Mouse (Mus musculus) CH12.LX (cell line): ENCODE results near the gene Jmy. TPM values are rescaled to one million over a fixed set of nuclear protein-coding genes. Genes with fewer than 3 reads are reported as not detected.

ENCODE experiments used
- DNase-seq: peaks from one replicate; pipeline ENCODE4 v3.0.0-alpha.2; 2013; ENCODE audit errors: extremely low read depth
- H3K27ac ChIP-seq: 2 replicates; pipeline ENCODE4 v1.5.1; 2012; ENCODE audit warnings: low read depth, mild to moderate bottlenecking, control low read depth, moderate library complexity; ENCODE audit not compliant: insufficient read depth
- H3K27me3 ChIP-seq: replicated peaks from 2 replicates; pipeline ENCODE3; 2012; ENCODE audit warnings: inconsistent platforms
- H3K36me3 ChIP-seq, 2 experiments: replicated peaks in 1 of 2; 2 replicates each; pipeline versions ENCODE3 to v1.6.1; 2012; ENCODE audit warnings: inconsistent platforms in 1 of 2, low read length in 1 of 2, mild to moderate bottlenecking in 1 of 2, mixed read lengths in 1 of 2, moderate library complexity in 1 of 2; ENCODE audit not compliant: control insufficient read depth in 1 of 2, insufficient read depth in 1 of 2
- H3K4me1 ChIP-seq, 2 experiments: 2 replicates each; pipeline ENCODE4 v1.6.1; 2012; ENCODE audit warnings: inconsistent platforms in 1 of 2, moderate library complexity in 1 of 2; ENCODE audit not compliant: insufficient read depth in 2 of 2, control insufficient read depth in 1 of 2
- H3K4me2 ChIP-seq: 2 replicates; pipeline ENCODE4 v1.6.1; 2012; ENCODE audit warnings: low read depth, mild to moderate bottlenecking, control low read depth; ENCODE audit not compliant: poor library complexity, insufficient read depth, severe bottlenecking
- H3K4me3 ChIP-seq, 3 experiments: fragments of 150-350 bp in 1 of 3; sonication (generic) in 1 of 3; replicated peaks in 1 of 3; 2 replicates each; pipeline versions ENCODE3 to v1.5.1; 2011 to 2012; ENCODE audit warnings: low read depth in 2 of 3, low read length in 2 of 3, mild to moderate bottlenecking in 2 of 3, moderate library complexity in 2 of 3, control low read depth in 1 of 3, improper control_type of control experiment in 1 of 3, inconsistent platforms in 1 of 3, mixed read lengths in 1 of 3; ENCODE audit not compliant: poor library complexity in 1 of 3
- H3K79me2 ChIP-seq: replicated peaks from 2 replicates; pipeline ENCODE4 v1.6.1; 2012; ENCODE audit warnings: mild to moderate bottlenecking, moderate library complexity; ENCODE audit not compliant: control insufficient read depth, poor library complexity, insufficient read depth, severe bottlenecking; ENCODE audit errors: extremely low read depth
- H3K9ac ChIP-seq: 2 replicates; pipeline ENCODE4 v1.6.1; 2012; ENCODE audit warnings: low read depth, mild to moderate bottlenecking, control low read depth, moderate library complexity; ENCODE audit not compliant: insufficient read depth
- H3K9me3 ChIP-seq: replicated peaks from 2 replicates; pipeline ENCODE3; 2012; ENCODE audit warnings: low read length, inconsistent platforms, mixed read lengths
- BHLHE40 ChIP-seq: IDR thresholded peaks from 2 replicates; pipeline ENCODE4 v1.6.1; 2011; ENCODE audit warnings: mild to moderate bottlenecking, low read depth, low read length, improper control_type of control experiment
- ELF1 ChIP-seq: IDR thresholded peaks from 2 replicates; pipeline ENCODE4 v1.6.1; 2014; ENCODE audit warnings: low read depth, mild to moderate bottlenecking, inconsistent platforms, low read length, improper control_type of control experiment
- EP300 ChIP-seq: IDR thresholded peaks from 2 replicates; pipeline ENCODE4 v1.6.1; 2011; ENCODE audit warnings: low read length, improper control_type of control experiment
- HCFC1 ChIP-seq: IDR thresholded peaks from 2 replicates; pipeline ENCODE4 v1.6.1; 2012; ENCODE audit warnings: low read depth, mild to moderate bottlenecking, inconsistent platforms, low read length, improper control_type of control experiment
- IRF4 ChIP-seq: IDR thresholded peaks from 2 replicates; pipeline ENCODE4 v1.6.1; 2014; ENCODE audit warnings: low read depth, mild to moderate bottlenecking, inconsistent platforms, low read length, improper control_type of control experiment
- MAZ ChIP-seq: IDR thresholded peaks from 2 replicates; pipeline ENCODE4 v1.6.1; 2012; ENCODE audit warnings: low read depth, mild to moderate bottlenecking, inconsistent platforms, low read length, improper control_type of control experiment, moderate library complexity
- MXI1 ChIP-seq: IDR thresholded peaks from 2 replicates; pipeline ENCODE4 v1.6.1; 2011; ENCODE audit warnings: mild to moderate bottlenecking, low read depth, low read length, improper control_type of control experiment
- MYC ChIP-seq: IDR thresholded peaks from 2 replicates; pipeline ENCODE4 v1.6.1; 2011; ENCODE audit warnings: low read depth, mild to moderate bottlenecking, improper control_type of control experiment, low read length
- NELFE ChIP-seq: IDR thresholded peaks from 2 replicates; pipeline ENCODE4 v1.6.1; 2011; ENCODE audit warnings: low read depth, low read length, improper control_type of control experiment
- PAX5 ChIP-seq: IDR thresholded peaks from 2 replicates; pipeline ENCODE4 v1.6.1; 2012; ENCODE audit warnings: low read length, inconsistent platforms, mixed read lengths
- POLR2A ChIP-seq: IDR thresholded peaks from 2 replicates; pipeline ENCODE4 v1.6.1; 2011; ENCODE audit warnings: low read depth, mild to moderate bottlenecking, improper control_type of control experiment, low read length
- POLR2AphosphoS2 ChIP-seq: IDR thresholded peaks from 2 replicates; pipeline ENCODE4 v1.6.1; 2011; ENCODE audit warnings: low read depth, low read length, improper control_type of control experiment
- RCOR1 ChIP-seq: conservative IDR thresholded peaks from 2 replicates; pipeline ENCODE4 v1.6.1; 2012; ENCODE audit warnings: low read depth, mild to moderate bottlenecking, inconsistent platforms, low read length, improper control_type of control experiment
- SIN3A ChIP-seq: IDR thresholded peaks from 2 replicates; pipeline ENCODE4 v1.6.1; 2012; ENCODE audit warnings: low read length, improper control_type of control experiment, inconsistent platforms
- TBP ChIP-seq: conservative IDR thresholded peaks from 2 replicates; pipeline ENCODE4 v1.6.1; 2011; ENCODE audit warnings: low read depth, low read length, improper control_type of control experiment
- TCF12 ChIP-seq: IDR thresholded peaks from 2 replicates; pipeline ENCODE4 v1.6.1; 2014; ENCODE audit warnings: low read depth, mild to moderate bottlenecking, inconsistent platforms, low read length, improper control_type of control experiment
- ZKSCAN1 ChIP-seq: IDR thresholded peaks from 2 replicates; pipeline ENCODE4 v1.6.1; 2012; ENCODE audit warnings: low read depth, inconsistent platforms, low read length, improper control_type of control experiment, borderline replicate concordance
- dilution Hi-C: fragments of 300-500 bp; cut with MboI; formaldehyde crosslinking; loops from 2 replicates; pipeline ENCODE4 v1.14.3; 2020; ENCODE audit warnings: low sequenced_read_pairs; ENCODE audit not compliant: extremely low pct_unique_long_range_greater_than_20kb, extremely low pct_ligation_motif_present
- in situ Hi-C: fragments of 300-500 bp; cut with MboI; formaldehyde crosslinking; loops from 3 replicates; pipeline ENCODE4 v1.14.3; 2019; ENCODE audit warnings: low sequenced_read_pairs, low pct_ligation_motif_present, low pct_unique_long_range_greater_than_20kb, mixed read lengths
- polyA plus RNA-seq: library from polyadenylated mRNA; unstranded; fragments of >175 nt; gene quantifications from 2 replicates; pipeline ENCODE4 v1.2.1, GENCODE M21; 2012; ENCODE audit warnings: low read depth; ENCODE audit not compliant: insufficient read length
- total RNA-seq, 2 experiments: library from RNA; depleted of rRNA; stranded (reverse); fragments of 300-350 nt in 1 of 2; fragments of >200 nt in 1 of 2; gene quantifications; 2 replicates each; pipeline ENCODE4 v1.2.3; 2012 to 2014

Jmy gene
- total and polyA plus RNA-seq, 3 experiments, result 2.4 to 3.3 (median 3.3) TPM

DNA sequence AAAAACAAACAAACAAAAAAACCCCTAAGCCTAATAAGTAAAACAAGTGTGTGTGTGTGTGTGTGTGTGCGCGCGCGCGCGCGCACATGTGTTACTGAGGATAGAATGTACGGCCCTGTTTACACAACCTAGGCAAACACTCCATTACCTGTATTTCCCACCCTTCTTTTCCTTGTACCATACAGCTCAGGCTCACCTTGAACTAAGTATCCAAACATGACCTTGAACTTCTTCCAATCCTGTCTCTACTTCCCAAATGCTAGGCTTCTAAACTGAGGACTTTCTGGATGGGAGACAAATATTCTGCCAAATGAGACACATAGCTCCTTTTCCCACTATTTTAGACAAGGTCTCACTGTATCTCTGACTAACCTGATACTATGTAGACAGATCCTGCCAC is 11.9 kb downstream of the Jmy start:
- Histone ChIP-seq H3K4me2 (no peak overlapping the region), H3K27ac (no peak overlapping the region), H3K4me3 (no peak overlapping the region), H3K79me2 (peaks cover 2% of the 10 kb centered on the region; the same call in 1 of the 2 replicates), H3K27me3 (no peaks in the 10 kb centered on the region), H3K4me1 (no peaks in the 10 kb centered on the region)
- no peak for DNase-seq
- in situ Hi-C loops (no loop called here), dilution Hi-C loops (no loop called here)
- TF ChIP-seq ZKSCAN1 (no peak), PAX5 (no peak), MAZ (no peak), TBP (no peak), NELFE (no peak), BHLHE40 (no peak), IRF4 (no peak), POLR2A (no peak), TCF12 (no peak), MXI1 (no peak), RCOR1 (no peak), HCFC1 (no peak), POLR2AphosphoS2 (no peak), SIN3A (no peak), ELF1 (no peak)
- TF ChIP-seq, all 38 proteins: peak for 0
- Histone ChIP-seq H3K36me3 (peaks cover 5 to 35% of the 10 kb centered on the region in 2 experiments), H3K9me3 (no peaks in the 10 kb centered on the region), H3K9ac (no peak overlapping the region)

DNA sequence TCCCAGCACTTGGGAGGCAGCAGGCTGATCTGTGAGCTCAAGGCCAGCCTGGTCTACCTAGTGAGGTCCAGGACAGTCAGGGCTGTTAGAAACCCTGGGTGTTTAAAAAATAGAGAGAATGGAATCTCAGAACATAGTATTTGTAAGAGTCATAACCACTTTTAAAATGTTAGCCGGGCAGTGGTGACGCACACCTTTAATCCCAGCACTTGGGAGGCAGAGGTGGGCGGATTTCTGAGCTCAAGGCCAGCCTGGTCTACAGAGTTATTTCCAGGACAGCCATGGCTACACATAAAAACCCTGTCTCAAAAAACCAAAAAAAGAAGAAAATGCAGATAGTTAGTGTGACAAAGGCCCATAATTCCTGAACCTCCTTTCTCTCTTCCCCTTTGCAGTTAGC is 15.3 kb downstream of the Jmy start:
- peaks cover 2 to 35% of the 10 kb centered on the region in 2 experiments for H3K36me3 ChIP-seq
- H3K27ac ChIP-seq, result no peak overlapping the region
- in situ Hi-C loops, result no loop called here
- peaks cover 2% of the 10 kb centered on the region; the same call in 1 of the 2 replicates for H3K79me2 ChIP-seq
- no peaks in the 10 kb centered on the region for H3K27me3 ChIP-seq
- no peaks in the 10 kb centered on the region for H3K4me1 ChIP-seq
- TF ChIP-seq RCOR1, result no peak
- no peak for TF ChIP-seq NELFE
- no peak for TF ChIP-seq MYC
- no peak for TF ChIP-seq ZKSCAN1
- no peak for TF ChIP-seq EP300
- no peak for TF ChIP-seq PAX5
- peaks cover 3% of the 10 kb centered on the region for H3K9me3 ChIP-seq
- no peak overlapping the region for H3K4me2 ChIP-seq
- dilution Hi-C loops, result no loop called here
- no peak overlapping the region for H3K4me3 ChIP-seq
- H3K9ac ChIP-seq, result no peak overlapping the region
- no peak for DNase-seq
